Mouse (Mus musculus): ENCODE measurements around the gene Stat5b. TPM values are rescaled to one million over a fixed set of nuclear protein-coding genes. Genes with fewer than 3 reads are reported as not detected.
A peak's percentile ranks its signal among the peaks of the same experiment; 100 is the strongest.

The Stat5b gene
- total RNA-seq, 2 experiments from 2014 or later: 58.3 to 111 TPM

DNA sequence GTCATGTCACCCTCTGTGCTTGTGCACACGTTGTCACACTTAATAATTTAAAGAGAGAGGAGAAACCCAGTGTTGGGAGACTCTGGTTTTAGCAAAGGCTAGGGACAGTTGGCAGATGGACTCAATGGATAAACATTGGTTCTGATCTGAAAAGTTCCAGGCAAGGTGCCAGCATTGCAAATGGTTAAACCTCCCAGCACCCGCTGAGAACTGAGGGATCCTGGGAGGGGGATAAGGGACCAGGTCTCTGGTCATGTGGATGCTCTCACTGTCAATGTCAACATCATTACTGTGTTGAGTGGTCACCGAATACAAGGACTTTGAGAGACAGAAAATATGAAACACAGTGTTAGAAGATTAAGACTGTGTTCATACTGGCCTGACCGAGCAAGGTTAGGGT, 33.7 kb downstream of the Stat5b start:
- no peak for DNase-seq

DNA sequence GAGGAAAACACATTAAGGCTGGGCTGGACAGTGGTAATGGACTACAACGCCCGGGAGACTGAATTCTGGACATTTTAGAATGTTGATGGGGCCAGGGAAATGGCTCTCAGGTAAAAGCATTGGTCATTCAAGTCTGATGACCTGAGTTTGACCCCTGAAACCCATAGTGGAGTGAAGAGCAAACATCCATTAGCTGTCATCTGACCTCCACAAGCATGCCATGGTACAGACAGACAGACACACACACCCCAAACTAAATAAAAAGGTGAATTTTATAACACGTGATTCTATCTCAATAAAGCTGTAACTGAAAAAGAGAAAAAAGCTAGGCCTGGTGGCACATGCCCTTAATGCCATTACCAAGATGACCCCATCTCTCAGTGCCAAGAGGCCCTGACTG, 34.2 kb downstream of the Stat5b start:
- DNase-seq: no peak

DNA sequence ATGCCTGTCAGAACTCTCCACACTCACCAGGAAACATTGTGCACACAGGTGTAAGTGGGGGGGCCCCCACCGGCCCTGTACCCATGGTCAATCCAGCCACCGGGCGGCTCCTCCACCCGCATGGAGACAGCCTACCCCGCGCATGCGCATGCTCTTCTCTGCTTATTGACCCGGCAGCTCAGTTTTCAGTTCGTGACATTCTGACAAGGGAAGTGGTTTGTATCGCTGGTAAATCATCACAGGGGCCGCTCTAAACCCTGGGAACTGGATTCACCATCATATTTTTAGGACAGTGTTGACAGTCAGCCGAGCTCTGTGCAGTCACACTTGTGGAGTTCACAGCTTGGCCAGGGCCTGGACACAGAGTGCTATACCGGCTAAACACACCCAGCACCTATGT, 36.0 kb downstream of the Stat5b start:
- DNase-seq: peak; percentile 76 to 78

DNA sequence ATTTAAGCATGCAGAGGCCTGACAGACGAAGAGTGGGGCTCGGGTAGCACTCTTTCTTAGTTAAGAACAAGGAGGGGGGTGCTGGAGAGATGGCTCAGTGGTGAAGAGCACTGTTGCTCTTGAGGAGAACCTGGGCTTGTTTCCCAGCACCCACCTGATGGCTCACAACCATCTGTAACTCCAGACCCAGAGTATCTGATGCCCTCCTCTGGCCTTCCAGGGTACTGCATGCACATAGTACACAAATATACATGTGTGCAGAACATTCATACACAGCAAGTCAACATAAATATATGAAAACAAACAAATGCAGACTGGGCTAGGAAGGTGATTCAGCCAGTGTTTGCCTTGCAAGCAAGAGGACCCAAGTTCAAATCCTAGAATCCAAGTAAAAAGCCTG, 39.4 kb downstream of the Stat5b start:
- no peak for DNase-seq

DNA sequence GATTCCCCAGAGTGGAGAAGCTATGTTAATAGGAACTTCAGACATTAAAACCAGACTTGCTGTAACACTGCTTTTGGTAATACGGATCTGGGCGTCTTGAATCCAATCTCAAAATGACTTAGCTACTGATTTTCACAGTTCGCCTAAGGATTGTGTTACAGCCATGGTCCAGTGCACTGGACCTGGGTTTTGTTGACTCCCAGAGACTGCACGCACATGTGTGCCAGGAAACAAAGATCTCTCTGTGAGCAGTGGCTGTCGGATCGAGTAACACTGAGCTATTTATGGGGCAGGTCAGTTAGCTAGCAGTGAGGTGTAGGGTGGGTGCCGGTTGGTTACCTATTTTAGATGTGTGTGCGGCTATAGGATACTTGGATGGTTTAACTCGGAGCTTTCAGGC, 40.0 kb downstream of the Stat5b start:
- DNase-seq: no peak

DNA sequence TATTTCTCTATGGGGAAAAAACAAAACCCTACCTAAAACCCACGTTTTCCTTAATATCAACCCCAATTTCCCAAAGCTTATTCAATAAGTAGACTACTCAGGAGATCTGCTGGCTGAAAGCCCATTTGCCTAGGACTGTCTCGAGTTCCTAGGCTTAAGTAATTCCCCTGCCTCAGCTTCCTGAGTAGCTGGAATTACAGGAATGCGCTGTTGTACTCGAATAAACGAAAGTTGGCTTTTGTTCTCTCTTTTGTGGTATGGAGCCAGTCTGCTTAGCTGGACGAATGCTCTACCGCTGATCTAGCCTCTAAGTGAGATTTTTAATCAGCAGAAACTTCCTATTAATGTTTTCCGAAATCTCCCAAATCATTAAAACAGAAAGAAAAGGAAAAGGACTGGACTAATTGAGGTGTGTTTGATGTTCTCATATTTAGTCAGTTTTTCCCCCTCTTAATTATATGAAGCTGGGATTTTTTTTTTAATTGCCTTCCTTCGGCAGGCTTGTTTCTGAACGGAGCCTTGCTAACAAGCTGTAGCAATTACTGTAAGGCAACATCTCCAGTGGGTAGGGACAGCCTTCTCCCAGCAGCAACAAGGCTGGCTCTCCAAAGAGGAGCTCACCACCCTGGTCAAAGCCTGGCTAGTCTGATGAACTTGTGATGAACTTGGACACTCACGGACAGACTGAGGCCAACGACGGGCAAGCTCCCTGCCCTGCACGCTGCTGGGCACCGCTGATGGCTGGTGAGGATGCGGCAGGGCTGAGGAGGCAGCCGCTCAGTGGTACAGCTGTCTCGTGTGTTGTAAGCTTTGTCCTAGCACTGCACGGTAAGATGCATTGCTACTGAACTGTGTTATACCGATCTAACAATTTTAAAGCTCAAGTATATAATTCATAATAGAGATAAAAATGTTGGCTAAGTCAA, 43.9 kb downstream of the Stat5b start:
- no peak for DNase-seq

DNA sequence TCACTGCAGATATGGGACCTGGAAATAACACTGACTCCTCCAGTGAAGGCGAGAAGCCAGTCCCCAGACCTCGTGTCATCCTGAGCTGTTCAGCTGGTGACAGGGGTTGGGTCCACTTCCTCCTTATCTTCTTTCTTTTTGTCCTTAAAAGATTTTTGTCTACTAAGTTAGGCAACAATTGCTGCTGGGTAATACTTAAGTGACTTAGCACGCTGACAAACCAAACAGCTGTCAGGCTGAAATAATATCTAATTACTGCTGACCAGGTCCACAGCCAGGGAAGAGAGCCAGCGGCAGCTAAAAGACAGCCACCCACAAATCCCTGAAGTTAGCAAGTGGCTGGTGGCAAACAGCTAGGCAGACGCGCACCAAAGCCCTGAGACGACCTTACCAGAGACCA, 45.0 kb downstream of the Stat5b start:
- no peak for DNase-seq

DNA sequence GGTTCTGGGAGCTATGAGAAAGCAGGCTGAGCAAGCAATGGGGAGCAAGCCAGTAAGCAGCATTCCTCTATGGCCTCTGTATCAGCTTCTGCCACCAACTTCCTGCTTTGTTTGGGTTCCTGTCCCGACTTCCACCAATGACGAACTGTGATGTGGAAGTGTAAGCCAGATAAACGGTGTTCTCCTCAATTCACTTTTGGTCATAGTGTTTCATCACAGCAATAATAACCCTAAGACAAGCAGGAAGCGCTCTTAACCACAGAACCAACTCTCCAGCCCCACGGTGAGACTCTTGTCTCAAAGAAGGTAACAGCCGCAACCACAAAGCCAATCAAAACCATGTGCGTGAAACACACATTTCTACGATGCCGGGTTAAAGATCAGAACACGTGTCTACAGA, 46.1 kb downstream of the Stat5b start:
- DNase-seq: no peak

DNA sequence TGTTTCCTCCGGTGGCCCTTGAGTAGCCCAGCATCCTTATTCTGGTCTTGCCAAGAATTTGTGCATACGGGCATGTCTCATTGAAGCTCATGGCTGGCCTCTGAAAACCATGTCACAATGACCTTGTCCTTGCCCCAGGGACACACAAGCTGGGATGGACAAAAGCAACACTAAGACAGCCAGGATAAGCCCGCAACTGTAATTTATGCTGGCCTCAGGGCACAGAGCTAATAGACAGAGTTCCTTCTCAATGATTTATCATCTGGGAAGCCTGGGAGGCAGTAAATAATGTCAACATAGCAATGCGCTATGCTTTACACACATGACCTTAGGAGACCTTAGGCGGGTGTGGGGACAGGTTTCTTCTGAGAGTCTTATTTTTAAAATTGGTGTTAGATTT, 51.1 kb downstream of the Stat5b start:
- DNase-seq: peak; percentile 67 to 77

DNA sequence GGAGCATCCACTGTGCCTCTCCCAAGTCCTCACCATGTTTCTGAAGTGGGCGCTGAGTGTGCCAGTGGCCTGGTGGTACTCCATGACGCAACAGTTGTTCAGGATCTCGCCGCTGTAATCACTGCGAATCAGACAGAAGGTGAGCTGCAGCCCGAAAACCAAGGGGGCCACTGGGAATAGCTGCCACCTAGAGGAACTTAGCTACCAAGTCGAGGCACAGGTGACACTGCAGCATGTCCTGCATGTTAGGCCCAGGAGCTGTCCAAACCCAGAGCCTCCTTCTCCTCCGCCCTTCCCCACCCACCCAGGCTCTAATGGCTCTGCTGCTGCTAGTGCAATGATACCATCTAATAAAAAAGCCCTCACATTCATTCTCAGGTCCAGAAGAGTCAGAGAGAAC, 53.9 kb downstream of the Stat5b start:
- no peak for DNase-seq

DNA sequence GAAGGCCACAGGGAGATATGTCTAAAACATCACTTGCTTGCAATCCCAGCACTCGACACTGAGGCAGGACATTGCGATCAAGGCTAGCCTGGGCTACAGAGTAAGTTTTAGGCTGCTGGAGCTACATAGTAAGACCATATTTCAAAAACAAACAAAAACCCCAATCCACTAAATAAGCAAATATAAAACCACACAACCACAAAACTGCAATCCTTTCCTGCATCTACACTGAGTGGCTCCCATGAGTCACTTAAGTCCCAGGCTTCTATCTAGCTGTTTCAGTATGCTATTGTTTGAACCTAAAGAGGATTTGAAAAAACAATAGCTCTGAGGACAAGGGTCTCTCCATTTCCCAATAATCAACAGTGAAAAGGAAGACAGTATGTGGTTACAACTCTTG, 55.1 kb downstream of the Stat5b start:
- no peak for DNase-seq

DNA sequence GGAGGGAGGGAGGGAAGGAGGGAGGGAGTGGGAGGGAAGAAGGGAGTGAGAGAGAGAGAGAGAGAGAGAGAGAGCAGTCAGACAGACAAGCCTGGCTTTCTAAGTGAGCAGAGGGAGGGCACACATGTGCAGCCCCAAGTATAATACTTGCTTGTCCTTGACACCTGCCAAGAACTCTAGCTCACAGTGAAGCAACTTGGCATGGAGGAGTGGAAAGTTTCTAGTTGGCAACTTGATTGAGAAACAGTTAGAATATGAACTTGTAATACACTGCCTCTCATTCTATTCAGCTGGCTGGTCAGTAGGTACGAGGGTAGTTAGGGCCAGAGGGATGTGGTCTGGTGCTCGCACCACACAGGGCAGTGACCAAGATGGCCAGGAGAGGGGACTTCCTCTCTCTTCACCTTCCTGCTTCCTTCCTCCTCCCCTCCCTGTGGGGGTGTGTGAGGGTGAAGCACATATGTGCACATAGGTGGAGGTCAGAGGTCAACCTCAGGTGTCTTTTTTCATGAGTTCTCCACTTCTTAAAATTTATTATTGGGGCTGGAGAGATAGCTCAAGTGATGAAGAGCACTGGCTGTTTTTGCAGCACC, 59.0 kb downstream of the Stat5b start:
- DNase-seq: peak; percentile 68 to 69

DNA sequence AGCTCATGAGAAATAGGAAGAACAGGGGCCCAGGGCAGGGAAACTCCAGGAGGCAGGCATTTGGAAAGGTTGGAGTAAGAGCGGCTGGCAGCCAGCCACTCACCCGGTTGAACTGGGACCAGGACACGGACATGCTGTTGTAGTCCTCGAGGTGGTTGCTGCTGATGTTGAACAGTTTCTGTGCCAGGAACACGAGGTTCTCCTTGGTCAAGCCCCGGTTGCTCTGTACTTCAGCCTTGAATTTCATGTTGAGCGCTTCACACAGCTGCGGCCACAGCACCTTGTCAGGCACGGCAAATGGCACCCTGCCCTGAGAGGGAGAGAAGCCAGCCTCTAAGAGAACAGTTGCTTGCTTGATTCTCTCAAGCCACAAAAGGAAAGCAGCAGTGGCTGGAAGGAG, 59.9 kb downstream of the Stat5b start:
- DNase-seq: peak; percentile 75 to 79

DNA sequence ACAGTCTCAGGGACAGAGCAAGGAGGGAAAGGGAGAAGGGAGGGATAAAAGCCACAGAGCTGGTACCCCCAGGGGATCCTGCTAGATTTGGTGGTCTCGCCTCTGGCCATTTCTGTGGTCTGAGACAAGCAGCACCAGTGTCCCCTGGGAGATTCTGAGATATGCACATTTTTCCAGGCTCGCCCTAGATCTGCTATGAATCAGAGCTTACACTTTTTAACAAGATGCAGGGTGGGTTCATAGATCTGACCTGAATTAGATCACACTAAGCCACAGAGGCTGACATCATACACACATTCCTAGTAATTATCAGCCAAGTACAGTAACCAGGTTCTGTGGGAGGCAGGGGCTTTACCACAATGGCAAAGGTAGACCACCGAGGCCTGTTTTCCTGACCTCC, 60.8 kb downstream of the Stat5b start:
- no peak for DNase-seq

DNA sequence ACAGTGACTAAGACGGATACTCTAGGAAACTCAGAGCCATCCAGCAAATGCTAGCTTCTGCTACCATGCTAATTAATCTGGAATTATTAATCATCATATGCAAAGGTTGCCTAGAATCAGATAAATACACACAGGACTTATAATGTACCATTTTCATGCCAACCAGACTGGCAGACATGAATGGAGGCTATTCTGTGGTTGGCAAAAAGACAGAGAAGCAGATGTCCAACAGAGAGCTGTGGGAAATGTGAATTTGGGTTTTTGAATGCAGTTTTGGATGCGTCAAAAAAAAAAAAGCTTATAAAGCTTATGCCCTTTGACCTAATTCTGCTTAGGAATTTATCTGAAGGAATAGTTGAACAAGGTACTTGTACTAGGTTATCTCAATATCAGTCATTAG, 64.8 kb downstream of the Stat5b start:
- no peak for DNase-seq

DNA sequence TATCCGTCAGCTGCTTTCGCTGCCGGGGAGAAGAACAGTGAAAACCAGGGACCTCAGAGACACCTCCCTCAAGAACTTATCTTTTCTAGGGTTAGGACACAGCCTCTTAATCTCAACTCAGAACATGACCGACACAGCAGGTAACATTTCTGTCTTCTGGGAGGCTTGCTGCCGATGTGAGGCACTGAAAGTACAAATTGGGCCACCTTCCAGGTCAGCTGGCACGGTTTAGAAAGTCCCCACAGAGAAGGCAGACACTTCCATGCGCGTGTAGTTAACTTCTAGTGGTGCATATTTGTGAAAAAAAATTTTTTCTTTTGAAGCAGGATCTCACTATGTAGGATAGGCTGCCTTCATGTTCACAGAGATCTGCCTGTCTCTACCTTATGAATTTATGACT, 66.2 kb downstream of the Stat5b start:
- no peak for DNase-seq

DNA sequence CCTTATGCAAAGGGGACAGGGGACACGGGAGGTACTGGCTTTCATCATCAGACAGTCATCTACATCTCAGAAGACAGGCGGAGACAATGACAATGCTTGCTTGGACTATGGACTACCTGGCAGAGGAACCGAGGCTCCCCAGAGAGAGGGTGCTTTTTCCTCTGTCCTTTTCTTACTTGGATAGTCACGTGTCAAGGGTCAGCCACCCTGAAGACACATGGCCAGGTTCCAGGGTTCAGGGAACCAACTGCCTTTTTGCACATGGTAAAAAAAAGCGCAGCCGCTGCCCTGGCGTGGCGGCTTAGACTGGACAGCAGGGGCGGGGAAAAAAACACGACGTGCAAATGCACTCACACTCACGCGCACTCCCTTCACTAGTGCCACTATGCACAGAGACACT, 68.0 kb downstream of the Stat5b start:
- DNase-seq: no peak

DNA sequence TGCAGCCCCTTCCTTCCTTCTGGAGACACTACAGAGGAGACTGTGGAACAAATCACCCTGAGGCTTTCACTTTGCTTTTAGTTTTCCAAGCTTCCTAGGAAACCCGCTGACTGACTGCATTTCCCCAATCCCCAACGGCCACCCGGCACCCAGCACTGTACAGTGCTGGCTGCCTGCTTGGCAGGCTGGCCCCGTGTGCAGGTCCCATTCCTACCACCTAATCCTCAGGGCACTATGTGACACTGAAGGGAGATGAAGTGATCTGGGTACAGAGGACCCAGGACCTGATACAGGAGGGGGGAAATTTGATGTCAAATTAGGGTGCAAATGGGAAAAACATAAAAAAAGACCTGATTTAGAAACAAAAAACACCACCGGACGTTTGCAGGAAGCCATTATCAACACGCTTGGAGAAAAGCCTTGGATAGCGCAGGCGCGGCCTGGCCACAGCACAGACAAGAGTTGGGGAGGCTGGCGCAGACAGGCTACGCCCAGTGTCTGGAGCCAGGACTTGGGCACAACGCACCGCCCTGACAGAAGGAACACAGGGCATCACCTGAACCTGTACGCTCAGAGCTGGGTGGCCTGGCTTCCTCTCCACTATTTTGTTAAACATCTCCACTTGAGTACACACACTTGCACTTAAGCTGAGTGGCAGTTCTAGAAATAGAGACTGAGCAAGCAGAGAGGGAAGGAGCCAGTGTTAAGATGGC, 68.6 kb downstream of the Stat5b start:
- DNase-seq: no peak

DNA sequence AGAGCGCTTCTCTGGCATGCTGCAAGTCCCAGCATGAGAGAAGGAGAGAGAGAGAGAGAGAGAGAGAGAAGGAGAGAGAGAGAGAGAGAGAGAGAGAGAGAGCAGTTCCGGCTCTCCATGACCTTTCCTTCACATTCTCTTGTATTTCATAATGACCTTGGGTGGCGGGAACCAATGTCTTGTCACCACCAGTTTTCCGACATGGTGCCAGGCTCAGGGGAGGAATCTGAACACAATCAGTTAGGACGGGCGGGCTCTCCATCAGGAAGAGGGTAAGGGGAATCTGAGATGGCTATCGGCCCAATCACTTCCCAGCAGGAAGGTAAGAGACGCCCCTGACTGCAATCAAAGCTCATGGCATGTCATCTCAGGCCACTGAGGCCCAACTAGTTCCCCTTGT, 70.3 kb downstream of the Stat5b start:
- peak; percentile 50 to 67 for DNase-seq

DNA sequence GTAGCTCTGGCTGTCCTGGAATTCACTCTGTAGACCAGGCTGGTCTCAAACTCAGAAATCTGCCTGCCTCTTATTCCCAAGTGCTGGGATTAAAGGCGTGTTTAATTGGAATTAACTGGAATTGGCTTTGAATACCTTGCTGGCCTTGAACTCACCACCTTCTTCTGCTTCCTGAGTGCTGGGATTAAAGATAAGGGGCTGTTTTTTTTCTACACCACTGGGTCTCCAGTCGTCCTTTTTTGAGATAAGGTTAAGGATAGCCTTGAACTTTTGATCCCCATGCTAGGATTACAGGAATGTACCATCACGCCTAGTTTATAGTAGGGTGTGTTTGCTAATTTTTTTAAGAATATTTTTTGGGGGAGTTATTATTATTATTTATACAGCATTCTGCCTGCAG, 72.5 kb downstream of the Stat5b start:
- no peak for DNase-seq

DNA sequence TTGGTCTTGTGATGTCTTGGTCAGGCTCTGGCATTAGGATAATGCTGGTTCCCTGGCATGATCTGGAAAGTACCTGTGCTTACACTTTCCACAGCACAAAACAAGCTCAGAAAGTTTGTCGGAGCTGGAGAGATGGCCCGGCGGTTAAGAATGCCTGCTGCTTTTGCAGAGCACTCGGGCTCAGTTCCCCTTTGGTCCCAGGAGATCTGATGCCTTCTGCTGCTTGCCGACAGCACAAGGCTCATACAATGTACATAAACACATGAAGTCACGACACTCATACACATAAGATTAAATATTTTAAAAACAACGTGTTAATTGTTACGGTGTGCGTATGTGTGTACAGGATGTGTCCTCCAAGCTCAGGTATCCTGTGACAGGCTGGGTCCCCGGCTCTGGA, 74.6 kb downstream of the Stat5b start:
- no peak for DNase-seq

DNA sequence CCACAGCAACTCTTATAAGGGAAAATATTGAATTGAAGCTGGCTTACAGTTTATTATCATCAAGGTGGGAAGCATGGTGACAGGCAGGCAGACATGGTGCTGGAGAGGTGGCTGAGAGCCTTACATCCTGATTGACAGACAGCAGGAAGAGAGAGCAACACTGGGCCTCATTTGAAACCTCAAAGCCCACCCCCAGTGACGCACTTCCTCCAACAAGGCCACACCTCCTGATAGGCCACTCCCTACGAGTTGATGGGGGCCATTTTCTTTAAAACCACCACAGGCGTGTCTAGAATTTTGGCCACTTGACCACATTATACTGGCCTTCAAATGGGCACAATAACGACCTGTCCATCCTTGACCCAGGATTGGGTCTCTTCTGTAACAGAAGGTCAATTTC, 76.3 kb downstream of the Stat5b start:
- DNase-seq: no peak
